In the genomic region with DNA sequence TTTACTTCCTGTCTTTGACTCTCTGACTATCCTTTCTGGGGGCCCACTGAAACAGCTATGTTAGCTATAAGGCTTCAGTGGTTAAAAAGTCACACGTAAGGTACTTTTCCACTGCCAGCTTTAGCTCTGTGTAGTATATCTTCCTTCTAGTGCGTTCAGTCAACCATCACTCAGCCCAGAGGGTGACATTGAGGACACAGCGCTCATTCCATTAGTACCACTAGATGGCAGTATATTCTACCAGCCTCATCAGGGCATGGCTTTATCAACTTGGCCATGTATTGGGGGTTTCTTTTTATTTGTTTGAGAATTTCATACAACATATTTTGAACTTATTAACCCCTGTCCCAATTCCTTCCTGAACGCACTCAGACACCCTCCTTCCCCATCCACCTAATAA, we compare ENCODE assay signal across 8 mouse cellular contexts.
DNase-seq lines count a peak whose midpoint lies in the region; ATAC-seq and TF ChIP-seq lines count a peak whose summit lies in the region.

No protein-coding gene starts in this region.

- peak; percentile 72 for ATAC-seq in hindbrain, postnatal 0 days
- ATAC-seq in lung, postnatal 0 days, result peak; percentile 48; the same call in 1 of the 2 replicates

- TF ChIP-seq EP300 in lung, postnatal 0 days (IDR thresholded peaks at IDR 0.05), result no peak

- no peak overlapping the region for H3K9ac ChIP-seq in hindbrain, postnatal 0 days (replicated peaks; ENCODE audit: low read length)
- no peak overlapping the region for H3K9ac ChIP-seq in lung, postnatal 0 days (replicated peaks; ENCODE audit: low read depth)

- no peak overlapping the region for H3K4me3 ChIP-seq in testis, adult 2 months (ENCODE audit: control insufficient read depth, low read depth, low read length)
- no peak overlapping the region for H3K4me3 ChIP-seq in hindbrain, postnatal 0 days (ENCODE audit: low read length)
- H3K4me3 ChIP-seq in lung, postnatal 0 days (ENCODE audit: low read depth, low read length), result no peak overlapping the region

- no peaks in the 10 kb centered on the region for H3K36me3 ChIP-seq in testis, adult 2 months (ENCODE audit: control insufficient read depth, insufficient read depth, low read length)
- H3K36me3 ChIP-seq in hindbrain, postnatal 0 days (ENCODE audit: insufficient read depth, low read length), result no peaks in the 10 kb centered on the region
- no peaks in the 10 kb centered on the region for H3K36me3 ChIP-seq in lung, postnatal 0 days (ENCODE audit: insufficient read depth, low read length)
- H3K36me3 ChIP-seq in splenic B cell, adult 2 months (ENCODE audit: control insufficient read depth, insufficient read depth, low read length, poor library complexity, severe bottlenecking), result no peaks in the 10 kb centered on the region

- no peak overlapping the region for H3K27ac ChIP-seq in testis, adult 2 months (ENCODE audit: control insufficient read depth, insufficient read depth, low read depth, low read length)
- no peak overlapping the region for H3K27ac ChIP-seq in hindbrain, postnatal 0 days
- H3K27ac ChIP-seq in lung, postnatal 0 days (ENCODE audit: low read length), result no peak overlapping the region

- DNase-seq in adrenal gland, adult (ENCODE audit: inconsistent age in 2 of 2, low spot score in 1 of 2), result peak; percentile 8 to 73
- DNase-seq in adrenal gland, adult 8-10 months, result no peak
- no peak for DNase-seq in testis, postnatal 10 days (ENCODE audit: low spot score)
- peak; percentile 32 for DNase-seq in embryo, embryonic 9.5 days (ENCODE audit: extremely low spot score)
- DNase-seq in hindbrain, postnatal 0 days (ENCODE audit: low spot score), result peak; percentile 68
- peak; percentile 65 for DNase-seq in lung, postnatal 0 days (ENCODE audit: low spot score)
- peak; percentile 84 for DNase-seq in splenic B cell, adult 2 months (ENCODE audit: low read depth, low spot score)

- H3K4me2 ChIP-seq in hindbrain, postnatal 0 days (ENCODE audit: low read depth, low read length), result no peak overlapping the region
- H3K4me2 ChIP-seq in lung, postnatal 0 days (replicated peaks; ENCODE audit: low read depth, low read length), result no peak overlapping the region

- no peaks in the 10 kb centered on the region for H3K27me3 ChIP-seq in testis, adult 2 months (ENCODE audit: control insufficient read depth, insufficient read depth, low read length)
- no peaks in the 10 kb centered on the region for H3K27me3 ChIP-seq in hindbrain, postnatal 0 days (ENCODE audit: insufficient read depth, low read length)
- no peaks in the 10 kb centered on the region for H3K27me3 ChIP-seq in lung, postnatal 0 days (replicated peaks; ENCODE audit: insufficient read depth, low read length)
- no peaks in the 10 kb centered on the region; the same call in 1 of the 2 replicates for H3K27me3 ChIP-seq in splenic B cell, adult 2 months (ENCODE audit: control insufficient read depth, insufficient read depth, low read length, poor library complexity, severe bottlenecking)

- no peaks in the 10 kb centered on the region for H3K9me3 ChIP-seq in hindbrain, postnatal 0 days (ENCODE audit: low read length)
- H3K9me3 ChIP-seq in lung, postnatal 0 days (ENCODE audit: low read length), result no peaks in the 10 kb centered on the region

- TF ChIP-seq CTCF in testis, adult 2 months (IDR thresholded peaks at IDR 0.05; ENCODE audit: control insufficient read depth, insufficient read depth, insufficient replicate concordance, low read depth, low read length), result peak; percentile 10; the same call in 1 of the 2 replicates
- TF ChIP-seq CTCF in hindbrain, postnatal 0 days (IDR thresholded peaks at IDR 0.05; ENCODE audit: low read depth), result peak; percentile 84
- TF ChIP-seq CTCF in lung, postnatal 0 days (IDR thresholded peaks at IDR 0.05), result peak; percentile 90

- TF ChIP-seq POLR2A in testis, adult 2 months (IDR thresholded peaks at IDR 0.05; ENCODE audit: control insufficient read depth, low read depth, low read length), result no peak

- H3K4me1 ChIP-seq in testis, adult 2 months (ENCODE audit: control insufficient read depth, insufficient read depth, low read length), result peaks cover 2% of the 10 kb centered on the region
- H3K4me1 ChIP-seq in hindbrain, postnatal 0 days (ENCODE audit: insufficient read depth, low read length), result no peaks in the 10 kb centered on the region
- no peaks in the 10 kb centered on the region for H3K4me1 ChIP-seq in lung, postnatal 0 days (ENCODE audit: insufficient read depth, low read depth, low read length)

- 38% methylated on average over 4 of the region's 4 CpGs for WGBS in hindbrain, postnatal 0 days
- 24% methylated on average over 4 of the region's 4 CpGs for WGBS in lung, postnatal 0 days

Comparison
In these comparisons a context has a peak if more than half of its experiments do, and no peak if none do; other contexts are left out.
1. DNase-seq: peak in adrenal gland, adult (2 of 2), embryo, embryonic 9.5 days (single experiment), hindbrain, postnatal 0 days (single experiment), lung, postnatal 0 days (single experiment) and splenic B cell, adult 2 months (single experiment); none in adrenal gland, adult 8-10 months (single experiment) and testis, postnatal 10 days (single experiment).
2. CTCF ChIP-seq: peak in every context shown above with its lines; median percentile 90 in lung, postnatal 0 days; 84 in hindbrain, postnatal 0 days; 10 in testis, adult 2 months.